Mouse (Mus musculus): ENCODE data around the gene Sprtn.
A peak's percentile ranks its signal among the peaks of the same experiment; 100 is the strongest.

Sprtn gene

GRCm38 (mm10) chr8:124898251-124898905, 692 bp downstream of the Sprtn start:
- DNase-seq (ENCODE audit: extremely low read depth, low read depth, low spot score) = no peak

GRCm38 (mm10) chr8:124903198-124903597, 5.5 kb downstream of the Sprtn start:
- no peak for DNase-seq (ENCODE audit: extremely low read depth, low read depth, low spot score)

- no peak for DNase-seq (ENCODE audit: extremely low read depth, low read depth, low spot score)
Measured at GRCm38 (mm10) chr8:124905482-124905881, 7.8 kb downstream of the Sprtn start.

- no peak for DNase-seq (ENCODE audit: extremely low read depth, low read depth, low spot score)
Measured at GRCm38 (mm10) chr8:124909936-124910335, 12.2 kb downstream of the Sprtn start.

GRCm38 (mm10) chr8:124910349-124910748, 12.7 kb downstream of the Sprtn start:
- DNase-seq (ENCODE audit: extremely low read depth, low read depth, low spot score) = no peak

GRCm38 (mm10) chr8:124911938-124912872, 14.5 kb downstream of the Sprtn start:
- no peak for DNase-seq (ENCODE audit: extremely low read depth, low read depth, low spot score)

- no peak for DNase-seq (ENCODE audit: extremely low read depth, low read depth, low spot score)
Measured at GRCm38 (mm10) chr8:124914061-124914460, 16.4 kb downstream of the Sprtn start.

GRCm38 (mm10) chr8:124917741-124918484, 20.2 kb downstream of the Sprtn start:
- no peak for DNase-seq (ENCODE audit: extremely low read depth, low read depth, low spot score)

- DNase-seq (ENCODE audit: extremely low read depth, low read depth, low spot score) = no peak
Measured at GRCm38 (mm10) chr8:124921369-124922279, 23.9 kb downstream of the Sprtn start.

- no peak for DNase-seq (ENCODE audit: extremely low read depth, low read depth, low spot score)
Measured at GRCm38 (mm10) chr8:124922490-124923089, 24.9 kb downstream of the Sprtn start.

GRCm38 (mm10) chr8:124923971-124924652, 26.4 kb downstream of the Sprtn start:
- peak; percentile 73 for DNase-seq (ENCODE audit: extremely low read depth, low read depth, low spot score)

GRCm38 (mm10) chr8:124925544-124926266, 28.0 kb downstream of the Sprtn start:
- DNase-seq (ENCODE audit: extremely low read depth, low read depth, low spot score) = no peak

GRCm38 (mm10) chr8:124926351-124926771, 28.7 kb downstream of the Sprtn start:
- peak; percentile 85 for DNase-seq (ENCODE audit: extremely low read depth, low read depth, low spot score)

GRCm38 (mm10) chr8:124929006-124929405, 31.3 kb downstream of the Sprtn start:
- no peak for DNase-seq (ENCODE audit: extremely low read depth, low read depth, low spot score)

GRCm38 (mm10) chr8:124930086-124930485, 32.4 kb downstream of the Sprtn start:
- DNase-seq (ENCODE audit: extremely low read depth, low read depth, low spot score) = no peak

- DNase-seq (ENCODE audit: extremely low read depth, low read depth, low spot score) = no peak
Measured at GRCm38 (mm10) chr8:124930649-124931048, 33.0 kb downstream of the Sprtn start.

- no peak for DNase-seq (ENCODE audit: extremely low read depth, low read depth, low spot score)
Measured at GRCm38 (mm10) chr8:124932435-124932834, 34.7 kb downstream of the Sprtn start.

- DNase-seq (ENCODE audit: extremely low read depth, low read depth, low spot score) = no peak
Measured at GRCm38 (mm10) chr8:124935116-124935515, 37.4 kb downstream of the Sprtn start.

GRCm38 (mm10) chr8:124936699-124937098, 39.0 kb downstream of the Sprtn start:
- DNase-seq (ENCODE audit: extremely low read depth, low read depth, low spot score) = no peak
